In the genomic region with DNA sequence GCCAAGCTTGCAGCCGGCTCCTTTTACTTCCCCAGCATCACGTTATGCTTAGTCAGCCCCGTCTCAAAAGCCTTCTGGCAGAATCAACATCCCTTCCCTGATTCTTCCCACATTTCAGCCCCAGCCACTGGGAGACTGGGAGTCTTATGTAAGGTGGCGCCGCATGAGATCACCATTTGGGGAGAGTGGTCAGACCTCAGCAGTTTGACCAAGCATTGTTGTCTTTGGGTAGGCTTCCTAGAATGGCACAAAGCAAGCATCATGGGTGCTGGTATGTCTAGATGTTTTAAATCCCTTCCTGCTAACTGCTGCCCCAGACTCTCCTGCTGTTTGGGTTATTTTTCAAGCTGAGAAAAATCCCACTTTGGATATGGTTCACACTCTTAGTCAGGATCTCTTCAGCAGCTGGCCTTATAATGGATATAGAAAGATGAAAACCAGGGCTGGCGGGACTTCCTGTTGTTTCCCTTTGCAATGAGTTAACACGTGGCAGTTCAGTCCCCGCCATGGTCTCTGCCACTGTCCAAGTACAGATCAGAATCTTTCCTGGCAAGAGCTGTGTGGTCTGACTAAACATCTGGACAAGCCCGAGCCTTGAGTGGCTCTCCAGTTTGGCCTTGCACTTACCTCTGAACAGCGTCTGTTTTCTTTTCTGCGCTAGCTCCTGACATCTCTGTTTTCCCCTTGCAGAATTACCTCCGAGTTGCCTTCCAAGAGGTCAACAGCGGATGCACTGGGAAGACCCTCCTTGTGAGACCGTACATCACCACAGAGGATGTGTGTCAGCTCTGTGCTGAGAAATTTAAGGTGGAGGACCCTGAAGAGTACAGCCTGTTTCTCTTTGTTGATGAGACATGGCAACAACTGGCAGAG, we compare ENCODE assay signal across 8 mouse cellular contexts. TPM values are rescaled to one million over a fixed set of nuclear protein-coding genes. Genes with fewer than 3 reads are reported as not detected.
DNase-seq lines count a peak whose midpoint lies in the region; ATAC-seq and TF ChIP-seq lines count a peak whose summit lies in the region.

No protein-coding gene starts in this region.

- H3K4me3 ChIP-seq in forebrain, embryonic 10.5 days: no peak overlapping the region
- no peak overlapping the region for H3K4me3 ChIP-seq in forebrain, postnatal 0 days (ENCODE audit: low read depth, low read length)
- peak overlapping the region; percentile 67 for H3K4me3 ChIP-seq in E14TG2a.4 (replicated peaks; ENCODE audit: low read length)
- no peak overlapping the region for H3K4me3 ChIP-seq in intestine, embryonic 16.5 days (ENCODE audit: low read length)

- H3K36me3 ChIP-seq in forebrain, embryonic 10.5 days (replicated peaks): peaks cover 15% of the 10 kb centered on the region
- H3K36me3 ChIP-seq in forebrain, postnatal 0 days (ENCODE audit: insufficient read depth): no peaks in the 10 kb centered on the region
- H3K36me3 ChIP-seq in E14TG2a.4 (ENCODE audit: insufficient read depth, low read length): no peaks in the 10 kb centered on the region
- peaks cover 6% of the 10 kb centered on the region; the same call in 1 of the 2 replicates for H3K36me3 ChIP-seq in intestine, embryonic 16.5 days (ENCODE audit: control insufficient read depth, insufficient read depth, low read length)

- no peaks in the 10 kb centered on the region for H3K27me3 ChIP-seq in forebrain, embryonic 10.5 days (ENCODE audit: poor library complexity, severe bottlenecking)
- no peaks in the 10 kb centered on the region for H3K27me3 ChIP-seq in forebrain, postnatal 0 days (ENCODE audit: insufficient read depth, low read length)
- no peaks in the 10 kb centered on the region for H3K27me3 ChIP-seq in E14TG2a.4 (ENCODE audit: insufficient read depth, low read length)
- no peaks in the 10 kb centered on the region for H3K27me3 ChIP-seq in intestine, embryonic 16.5 days (replicated peaks; ENCODE audit: control insufficient read depth, insufficient read depth, low read length)

- no peak for ATAC-seq in forebrain, postnatal 0 days
- peak; percentile 34; the same call in 1 of the 2 replicates for ATAC-seq in intestine, embryonic 16.5 days

- H3K9me3 ChIP-seq in forebrain, embryonic 10.5 days: no peaks in the 10 kb centered on the region
- H3K9me3 ChIP-seq in forebrain, postnatal 0 days (ENCODE audit: low read length): no peaks in the 10 kb centered on the region
- peaks cover 7% of the 10 kb centered on the region for H3K9me3 ChIP-seq in E14TG2a.4 (ENCODE audit: low read length)
- no peaks in the 10 kb centered on the region for H3K9me3 ChIP-seq in intestine, embryonic 16.5 days (ENCODE audit: control insufficient read depth, low read length)

- H3K9ac ChIP-seq in forebrain, postnatal 0 days: no peak overlapping the region
- no peak overlapping the region for H3K9ac ChIP-seq in intestine, embryonic 16.5 days (ENCODE audit: low read depth, low read length)

- H3K4me2 ChIP-seq in forebrain, postnatal 0 days (ENCODE audit: low read depth): no peak overlapping the region
- H3K4me2 ChIP-seq in intestine, embryonic 16.5 days (ENCODE audit: low read depth, low read length): no peak overlapping the region

- H3K27ac ChIP-seq in forebrain, embryonic 10.5 days: peak overlapping the region; percentile 79
- no peak overlapping the region for H3K27ac ChIP-seq in forebrain, postnatal 0 days (ENCODE audit: low read depth, low read length)
- H3K27ac ChIP-seq in intestine, embryonic 16.5 days (ENCODE audit: low read length): peak overlapping the region; percentile 72

- no peak for TF ChIP-seq CTCF in forebrain, postnatal 0 days (IDR thresholded peaks at IDR 0.05; ENCODE audit: low read depth)
- no peak for TF ChIP-seq CTCF in E14TG2a.4 (conservative IDR thresholded peaks at IDR 0.05; ENCODE audit: low read length)

- peaks cover 25% of the 10 kb centered on the region for H3K4me1 ChIP-seq in forebrain, embryonic 10.5 days
- no peaks in the 10 kb centered on the region for H3K4me1 ChIP-seq in forebrain, postnatal 0 days (ENCODE audit: insufficient read depth)
- H3K4me1 ChIP-seq in E14TG2a.4 (replicated peaks; ENCODE audit: low read depth, low read length): peaks cover 61% of the 10 kb centered on the region
- H3K4me1 ChIP-seq in intestine, embryonic 16.5 days (ENCODE audit: control insufficient read depth, insufficient read depth, low read length): peaks cover 20% of the 10 kb centered on the region

- WGBS in forebrain, embryonic 10.5 days: 79% methylated on average over 14 of the region's 14 CpGs
- 71% methylated on average over 14 of the region's 14 CpGs for WGBS in forebrain, postnatal 0 days
- 50% methylated on average over 14 of the region's 14 CpGs for WGBS in intestine, embryonic 16.5 days

- DNase-seq in forebrain, embryonic 10.5 days (ENCODE audit: extremely low spot score, low spot score): no peak
- DNase-seq in forebrain, postnatal 0 days: no peak
- peak; percentile 50 to 69 for DNase-seq in gastrocnemius, adult 8-10 months (ENCODE audit: low spot score in 2 of 2)
- peak; percentile 59 for DNase-seq in lung, postnatal 10 days
- DNase-seq in ovary, postnatal 36 days (ENCODE audit: low spot score): no peak
- no peak for DNase-seq in cerebellum, adult 8-10 months

RNA-seq across cellular contexts. Expression of a gene that starts 16.8 kb away (rescaled TPM):
- polyA plus RNA-seq in forebrain, embryonic 10.5 days (2016; fragmentation: Nextera tagmentation; extraction: Ambion mirVana): 155 and 167 TPM in 2 replicates
- 124 and 145 TPM in 2 replicates for total RNA-seq in forebrain, postnatal 0 days (2014; rRNA removed)
- polyA plus RNA-seq in forebrain, postnatal 0 days (2015; fragmentation: Nextera tagmentation; extraction: Ambion mirVana): 152 and 176 TPM in 2 replicates
- total RNA-seq in gastrocnemius, adult 8-10 months (2022): 10 to 100 TPM; 48.5 to 56.4 (median 53.6) TPM
- polyA plus RNA-seq in intestine, embryonic 16.5 days (2015; fragmentation: Nextera tagmentation; extraction: Ambion mirVana): 137 TPM in 2 replicates

RNA-seq across cellular contexts. Expression of a gene that starts 49.4 kb away (rescaled TPM):
- 0.62 and 0.78 TPM in 2 replicates for polyA plus RNA-seq in forebrain, embryonic 10.5 days (2016; fragmentation: Nextera tagmentation; extraction: Ambion mirVana)
- total RNA-seq in forebrain, postnatal 0 days (2014; rRNA removed): 2.5 and 7.4 TPM in 2 replicates
- polyA plus RNA-seq in forebrain, postnatal 0 days (2015; fragmentation: Nextera tagmentation; extraction: Ambion mirVana): 2.3 and 3.9 TPM in 2 replicates
- total RNA-seq in gastrocnemius, adult 8-10 months (2022): not detected
- polyA plus RNA-seq in intestine, embryonic 16.5 days (2015; fragmentation: Nextera tagmentation; extraction: Ambion mirVana): 0.51 and 0.67 TPM in 2 replicates

RNA-seq across cellular contexts. Expression of a gene that starts 49.7 kb away (rescaled TPM):
- 38.2 and 41.6 TPM in 2 replicates for polyA plus RNA-seq in forebrain, embryonic 10.5 days (2016; fragmentation: Nextera tagmentation; extraction: Ambion mirVana)
- total RNA-seq in forebrain, postnatal 0 days (2014; rRNA removed): 24.5 and 30.5 TPM in 2 replicates
- 13.0 and 15.5 TPM in 2 replicates for polyA plus RNA-seq in forebrain, postnatal 0 days (2015; fragmentation: Nextera tagmentation; extraction: Ambion mirVana)
- 10 to 100 TPM; 13.5 to 17.8 (median 14.6) TPM for total RNA-seq in gastrocnemius, adult 8-10 months (2022)
- 16.9 and 20.4 TPM in 2 replicates for polyA plus RNA-seq in intestine, embryonic 16.5 days (2015; fragmentation: Nextera tagmentation; extraction: Ambion mirVana)

Comparison
In these comparisons a context has a peak if more than half of its experiments do, and no peak if none do; other contexts are left out.
1. DNase-seq: peak in gastrocnemius, adult 8-10 months (2 of 2) and lung, postnatal 10 days (single experiment); none in forebrain, embryonic 10.5 days (single experiment), forebrain, postnatal 0 days (single experiment), ovary, postnatal 36 days (single experiment) and cerebellum, adult 8-10 months (single experiment).